Mouse (Mus musculus) forebrain, embryonic 11.5 days (tissue): ENCODE data around the gene Ccr1l1. TPM values are rescaled to one million over a fixed set of nuclear protein-coding genes. Genes with fewer than 3 reads are reported as not detected.
"Not testable (repeated sequence)": the region's sequence is repeated elsewhere in the genome, so short reads cannot be mapped to it uniquely, and the experiment has no call there.

ENCODE experiments used
- ATAC-seq: fragments of 200-750 bp; cut with Nextera tagmentation; replicated peaks from 2 replicates; pipeline ENCODE4 v1.8.0; 2017; ENCODE audit warnings: moderate TSS enrichment; ENCODE audit not compliant: low FRiP score
- DNase-seq: peaks from one replicate; pipeline ENCODE4 v3.0.0-alpha.2; 2017; ENCODE audit warnings: low spot score
- H3K27ac ChIP-seq: fragments of 300-500 bp; sonication (generic); 2 replicates; pipeline ENCODE4 v1.5.1; 2014; ENCODE audit warnings: low read depth, low read length
- H3K27me3 ChIP-seq: fragments of 300-500 bp; sonication (generic); 2 replicates; pipeline ENCODE4 v1.6.1; 2014; ENCODE audit warnings: mild to moderate bottlenecking, low read length, mixed read lengths; ENCODE audit not compliant: control insufficient read depth, insufficient read depth
- H3K36me3 ChIP-seq: fragments of 300-500 bp; sonication (generic); 2 replicates; pipeline ENCODE4 v1.6.1; 2014; ENCODE audit warnings: mild to moderate bottlenecking, low read length, moderate library complexity, mixed read lengths; ENCODE audit not compliant: control insufficient read depth, insufficient read depth
- H3K4me1 ChIP-seq: fragments of 300-500 bp; sonication (generic); replicated peaks from 2 replicates; pipeline ENCODE4 v1.6.1; 2014; ENCODE audit warnings: low read length, mixed read lengths; ENCODE audit not compliant: control insufficient read depth, insufficient read depth
- H3K4me2 ChIP-seq: fragments of 300-500 bp; sonication (generic); 2 replicates; pipeline ENCODE4 v1.6.1; 2014; ENCODE audit warnings: low read depth, mild to moderate bottlenecking, low read length, moderate library complexity, mixed read lengths; ENCODE audit not compliant: severe bottlenecking
- H3K4me3 ChIP-seq: fragments of 300-500 bp; sonication (generic); 2 replicates; pipeline ENCODE4 v1.5.1; 2014; ENCODE audit warnings: low read depth, low read length
- H3K9ac ChIP-seq: fragments of 300-500 bp; sonication (generic); 2 replicates; pipeline ENCODE4 v1.6.1; 2014; ENCODE audit warnings: low read length
- H3K9me3 ChIP-seq: fragments of 300-500 bp; sonication (generic); 2 replicates; pipeline ENCODE4 v1.6.1; 2016; ENCODE audit warnings: low read length, mixed read lengths; ENCODE audit not compliant: control insufficient read depth
- WGBS: fragments of 180-500 bp; shearing (Covaris S2); extraction: QIAGEN DNeasy Blood & Tissue Kit; methylation state at CpG from one replicate; pipeline ENCODE4 v1.1.7; 2014; 5-methylcytosine and 5-hydroxymethylcytosine counted together
- polyA plus RNA-seq: library from polyadenylated mRNA; unstranded; fragments of >200 nt; fragmentation: Nextera tagmentation; extraction: Ambion mirVana; gene quantifications from 2 replicates; pipeline ENCODE4 v1.2.1, GENCODE M21; 2014

Ccr1l1 gene
- polyA plus RNA-seq, 1 experiment from 2014 or later: not detected

GRCm38 (mm10) chr9:123991312-123991906 lies 13.2 kb upstream of the Ccr1l1 start:
- Histone ChIP-seq H3K27me3 (no peaks in the 10 kb centered on the region), H3K4me1 (no peaks in the 10 kb centered on the region), H3K27ac (no peak overlapping the region), H3K9me3 (no peaks in the 10 kb centered on the region), H3K36me3 (no peaks in the 10 kb centered on the region), H3K4me3 (no peak overlapping the region), H3K4me2 (no peak overlapping the region), H3K9ac (no peak overlapping the region)
- 37% methylated on average over 1 of the region's 1 CpGs for WGBS
- DNase-seq (no peak), ATAC-seq (no peak)

GRCm38 (mm10) chr9:123989671-123990070 lies 11.5 kb upstream of the Ccr1l1 start:
- Histone ChIP-seq H3K4me1 (no peaks in the 10 kb centered on the region), H3K36me3 (no peaks in the 10 kb centered on the region), H3K4me2 (no peak overlapping the region), H3K4me3 (no peak overlapping the region), H3K27me3 (no peaks in the 10 kb centered on the region), H3K9ac (no peak overlapping the region), H3K9me3 (no peaks in the 10 kb centered on the region), H3K27ac (no peak overlapping the region)
- no peak for DNase-seq
- no peak for ATAC-seq
- WGBS: 100% methylated on average over 2 of the region's 3 CpGs

GRCm38 (mm10) chr9:123986217-123986616 lies 8.0 kb upstream of the Ccr1l1 start:
- Histone ChIP-seq H3K4me2 (no peak overlapping the region), H3K27ac (no peak overlapping the region), H3K9ac (no peak overlapping the region), H3K4me1 (no peaks in the 10 kb centered on the region), H3K27me3 (no peaks in the 10 kb centered on the region), H3K4me3 (no peak overlapping the region), H3K9me3 (no peaks in the 10 kb centered on the region), H3K36me3 (no peaks in the 10 kb centered on the region)
- ATAC-seq (no peak), DNase-seq (no peak)
- WGBS: 82% methylated on average over 2 of the region's 2 CpGs

- DNase-seq (no peak), ATAC-seq (no peak)
- no peak overlapping the region for H3K4me3 ChIP-seq
- no peaks in the 10 kb centered on the region for H3K9me3 ChIP-seq
- no peaks in the 10 kb centered on the region for H3K27me3 ChIP-seq
- H3K4me1 ChIP-seq: no peaks in the 10 kb centered on the region
- H3K9ac ChIP-seq: no peak overlapping the region
- no peak overlapping the region for H3K27ac ChIP-seq
- no peak overlapping the region for H3K4me2 ChIP-seq
- H3K36me3 ChIP-seq: no peaks in the 10 kb centered on the region
Measured at GRCm38 (mm10) chr9:123984943-123985342, 6.7 kb upstream of the Ccr1l1 start.

GRCm38 (mm10) chr9:123982720-123983119 lies 4.5 kb upstream of the Ccr1l1 start:
- DNase-seq: no peak
- no peak overlapping the region for H3K27ac ChIP-seq
- H3K9ac ChIP-seq: no peak overlapping the region
- no peak for ATAC-seq
- H3K4me2 ChIP-seq: no peak overlapping the region
- H3K4me3 ChIP-seq: no peak overlapping the region
- H3K4me1 ChIP-seq: no peaks in the 10 kb centered on the region
- H3K9me3 ChIP-seq: no peaks in the 10 kb centered on the region
- H3K27me3 ChIP-seq: no peaks in the 10 kb centered on the region
- WGBS: 93% methylated on average over 1 of the region's 1 CpGs
- no peaks in the 10 kb centered on the region for H3K36me3 ChIP-seq

GRCm38 (mm10) chr9:123981909-123982308 lies 3.7 kb upstream of the Ccr1l1 start:
- Histone ChIP-seq H3K9ac (no peak overlapping the region), H3K4me1 (no peaks in the 10 kb centered on the region), H3K4me2 (no peak overlapping the region), H3K27ac (no peak overlapping the region), H3K36me3 (no peaks in the 10 kb centered on the region), H3K4me3 (no peak overlapping the region), H3K9me3 (no peaks in the 10 kb centered on the region), H3K27me3 (no peaks in the 10 kb centered on the region)
- WGBS: 83% methylated on average over 4 of the region's 4 CpGs
- DNase-seq (no peak), ATAC-seq (no peak)

GRCm38 (mm10) chr9:123980858-123981475 lies 2.8 kb upstream of the Ccr1l1 start:
- not testable (repeated sequence) for ATAC-seq, H3K9ac ChIP-seq, H3K27me3 ChIP-seq, H3K9me3 ChIP-seq, H3K4me1 ChIP-seq, H3K36me3 ChIP-seq, H3K4me3 ChIP-seq, H3K27ac ChIP-seq, H3K4me2 ChIP-seq, DNase-seq
- no CpG with 5 or more reads among the region's 3 CpGs for WGBS

GRCm38 (mm10) chr9:123976876-123977663 lies 1.1 kb downstream of the Ccr1l1 start:
- ATAC-seq: no peak
- 85% methylated on average over 9 of the region's 9 CpGs for WGBS
- no peaks in the 10 kb centered on the region for H3K36me3 ChIP-seq
- no peaks in the 10 kb centered on the region for H3K4me1 ChIP-seq
- no peak overlapping the region for H3K4me3 ChIP-seq
- H3K4me2 ChIP-seq: no peak overlapping the region
- H3K27me3 ChIP-seq: no peaks in the 10 kb centered on the region
- no peak overlapping the region for H3K9ac ChIP-seq
- DNase-seq: no peak
- H3K9me3 ChIP-seq: no peaks in the 10 kb centered on the region
- no peak overlapping the region for H3K27ac ChIP-seq
